Mouse (Mus musculus): ENCODE data around the gene Ptprt. TPM values are rescaled to one million over a fixed set of nuclear protein-coding genes. Genes with fewer than 3 reads are reported as not detected.

The Ptprt gene
- total RNA-seq, 2 experiments from 2014 or later, result not detected

- ATAC-seq (replicated peaks; ENCODE audit: poor library complexity, severe bottlenecking), result no peak
Observed at GRCm38 (mm10) chr2:162426114-162426513, 234.8 kb downstream of the Ptprt start.

- no peak for ATAC-seq (replicated peaks; ENCODE audit: poor library complexity, severe bottlenecking)
Observed at GRCm38 (mm10) chr2:162418181-162418580, 242.8 kb downstream of the Ptprt start.

- ATAC-seq (replicated peaks; ENCODE audit: poor library complexity, severe bottlenecking), result no peak
Observed at GRCm38 (mm10) chr2:162413073-162413812, 247.7 kb downstream of the Ptprt start.

DNA sequence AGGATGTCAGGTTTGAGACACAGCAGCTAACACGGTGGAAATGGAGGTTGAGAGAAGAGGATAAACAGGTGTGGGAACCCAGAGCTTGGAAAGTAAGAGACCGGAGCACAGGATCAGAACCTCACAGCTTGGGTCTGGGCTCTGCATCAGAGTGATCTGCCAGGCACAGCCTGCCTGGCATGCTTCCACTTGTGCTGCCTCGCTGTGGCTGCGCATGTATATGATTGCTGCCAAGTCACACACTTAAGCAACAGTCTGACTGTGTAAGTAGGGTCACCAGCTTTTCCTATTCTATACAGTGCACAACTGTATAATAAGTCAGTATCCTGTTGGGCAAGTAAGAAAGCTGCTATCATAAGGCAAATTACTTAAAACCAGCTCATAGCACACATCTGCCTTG is 249.9 kb downstream of the Ptprt start:
- ATAC-seq (replicated peaks; ENCODE audit: poor library complexity, severe bottlenecking), result no peak

- no peak for ATAC-seq (replicated peaks; ENCODE audit: poor library complexity, severe bottlenecking)
Observed at GRCm38 (mm10) chr2:162409245-162409644, 251.7 kb downstream of the Ptprt start.

- ATAC-seq (replicated peaks; ENCODE audit: poor library complexity, severe bottlenecking), result no peak
Observed at GRCm38 (mm10) chr2:162401316-162402100, 259.4 kb downstream of the Ptprt start.

- no peak for ATAC-seq (replicated peaks; ENCODE audit: poor library complexity, severe bottlenecking)
Observed at GRCm38 (mm10) chr2:162394601-162395000, 266.3 kb downstream of the Ptprt start.

GRCm38 (mm10) chr2:162391834-162392233 is 269.1 kb downstream of the Ptprt start:
- ATAC-seq (replicated peaks; ENCODE audit: poor library complexity, severe bottlenecking), result no peak

DNA sequence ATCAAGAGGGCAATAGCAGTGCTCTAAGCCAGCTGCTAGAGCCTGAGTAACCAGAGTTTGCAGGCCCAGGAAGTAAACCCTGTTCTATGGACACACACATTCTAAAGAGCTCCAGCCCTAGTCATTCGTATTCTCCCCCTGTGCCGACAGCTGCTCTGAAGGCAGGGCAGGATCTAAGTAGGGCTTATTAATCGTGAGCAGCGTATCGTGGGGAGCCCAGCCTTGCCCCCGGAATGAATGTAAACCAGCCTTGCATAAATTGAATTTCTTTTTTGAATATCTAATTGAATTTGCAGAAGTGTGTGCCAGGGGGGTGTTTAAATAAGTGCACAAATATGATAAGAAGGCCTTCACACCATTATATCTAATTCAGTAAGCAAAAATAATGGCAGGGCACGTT is 283.6 kb downstream of the Ptprt start:
- ATAC-seq (replicated peaks; ENCODE audit: poor library complexity, severe bottlenecking), result no peak

DNA sequence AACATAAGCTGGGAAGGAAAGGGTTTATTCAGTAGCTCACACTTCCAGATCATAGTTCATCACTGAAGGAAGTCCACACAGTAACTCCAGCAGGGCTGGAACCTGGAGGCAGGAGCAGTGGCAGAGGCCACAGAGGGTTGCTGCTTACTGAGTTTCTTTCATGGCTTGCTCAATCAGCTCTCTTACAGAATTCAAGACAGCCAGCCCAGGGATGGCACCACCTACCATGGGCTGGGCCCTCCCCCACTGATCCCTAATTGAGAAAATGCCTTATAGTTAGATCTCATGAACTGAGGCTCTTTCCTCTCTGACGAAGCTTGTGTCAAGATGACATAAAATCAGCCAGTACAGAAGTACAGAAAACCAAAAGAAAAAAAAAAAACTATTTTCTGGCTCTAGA is 311.9 kb downstream of the Ptprt start:
- no peak for ATAC-seq (replicated peaks; ENCODE audit: poor library complexity, severe bottlenecking)

GRCm38 (mm10) chr2:162341846-162342245 is 319.1 kb downstream of the Ptprt start:
- ATAC-seq (replicated peaks; ENCODE audit: poor library complexity, severe bottlenecking), result no peak

- no peak for ATAC-seq (replicated peaks; ENCODE audit: poor library complexity, severe bottlenecking)
Observed at GRCm38 (mm10) chr2:162340231-162340630, 320.7 kb downstream of the Ptprt start.

- no peak for ATAC-seq (replicated peaks; ENCODE audit: poor library complexity, severe bottlenecking)
Observed at GRCm38 (mm10) chr2:162332066-162332683, 328.8 kb downstream of the Ptprt start.

DNA sequence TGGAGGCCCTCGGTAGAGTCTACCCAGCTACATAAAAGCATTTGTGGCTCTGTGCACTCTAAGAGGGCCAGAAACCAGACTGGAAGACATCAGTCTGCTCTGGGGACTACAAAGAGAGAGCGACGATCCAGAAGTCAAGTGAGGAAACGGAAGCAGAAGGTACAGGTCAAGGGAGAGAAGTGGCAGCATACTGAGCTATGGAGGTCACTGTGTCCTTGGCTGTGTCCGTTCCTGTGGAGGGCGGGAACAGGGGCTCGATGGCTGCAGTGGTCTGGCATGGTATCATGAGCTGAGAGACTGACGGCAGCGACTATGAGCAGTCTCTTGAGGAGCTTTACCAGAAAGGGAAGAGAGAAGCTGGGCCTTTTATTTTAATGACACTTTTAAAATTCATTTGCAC is 331.5 kb downstream of the Ptprt start:
- no peak for ATAC-seq (replicated peaks; ENCODE audit: poor library complexity, severe bottlenecking)

- ATAC-seq (replicated peaks; ENCODE audit: poor library complexity, severe bottlenecking), result no peak
Observed at GRCm38 (mm10) chr2:162322411-162322810, 338.5 kb downstream of the Ptprt start.

- no peak for ATAC-seq (replicated peaks; ENCODE audit: poor library complexity, severe bottlenecking)
Observed at GRCm38 (mm10) chr2:162307996-162308395, 353.0 kb downstream of the Ptprt start.

DNA sequence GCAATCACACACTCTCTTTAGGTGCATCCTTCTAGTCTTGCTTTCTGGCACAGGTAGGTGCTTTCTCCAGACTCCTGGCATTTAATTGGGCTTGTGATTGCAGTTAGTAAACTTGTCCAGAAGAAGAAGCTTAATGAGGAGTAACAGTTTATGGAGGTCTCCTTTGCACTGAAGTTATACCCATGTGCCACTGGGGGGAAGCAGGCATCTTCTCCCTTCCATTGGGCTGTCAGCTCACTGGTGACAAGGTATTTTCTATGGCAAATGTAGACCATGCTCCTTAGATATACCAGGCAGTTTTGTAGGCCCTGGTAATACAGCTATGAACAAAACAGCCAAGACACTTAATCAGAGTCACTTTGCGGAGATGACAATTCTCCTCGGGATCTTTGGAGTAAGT is 366.9 kb downstream of the Ptprt start:
- ATAC-seq (replicated peaks; ENCODE audit: poor library complexity, severe bottlenecking), result no peak

GRCm38 (mm10) chr2:162282606-162283005 is 378.3 kb downstream of the Ptprt start:
- ATAC-seq (replicated peaks; ENCODE audit: poor library complexity, severe bottlenecking), result no peak

DNA sequence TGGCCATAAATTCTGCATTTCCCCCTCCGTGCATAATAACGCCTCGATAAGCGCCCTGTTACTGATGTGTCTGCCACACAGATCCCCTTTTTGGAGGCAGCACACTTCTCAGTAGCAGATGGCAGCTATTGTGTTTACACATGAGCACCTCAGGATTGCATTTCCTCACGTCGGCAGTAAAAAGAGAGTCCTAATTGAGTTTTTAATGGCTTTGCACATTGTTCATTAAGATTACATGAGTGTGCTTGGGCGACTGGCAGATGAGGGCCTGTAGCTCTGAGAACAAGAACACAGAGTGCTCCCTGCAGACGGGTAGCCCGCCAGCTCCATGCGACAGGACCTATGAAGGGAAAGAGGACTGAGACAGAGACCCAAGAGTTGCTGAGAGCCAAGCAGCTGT is 378.8 kb downstream of the Ptprt start:
- no peak for ATAC-seq (replicated peaks; ENCODE audit: poor library complexity, severe bottlenecking)

DNA sequence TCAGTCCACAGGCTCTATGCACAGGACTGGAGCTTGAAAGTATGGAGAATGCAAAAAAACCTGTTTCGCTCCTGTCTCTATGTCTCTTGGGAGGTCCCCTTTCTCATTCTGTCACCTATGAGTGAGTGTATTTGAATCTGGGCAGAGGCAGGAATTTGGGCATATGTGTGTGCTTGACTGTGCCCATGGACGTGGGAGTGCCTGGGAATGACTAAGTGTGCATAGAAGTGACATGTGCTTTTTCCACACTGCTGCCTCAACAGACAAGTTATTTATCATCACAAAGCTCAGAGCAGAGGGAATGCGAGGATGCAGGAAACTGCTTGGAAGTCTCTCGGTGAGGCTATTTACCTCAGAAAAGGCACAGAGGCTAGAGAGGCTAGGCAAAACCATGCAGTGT is 387.1 kb downstream of the Ptprt start:
- no peak for ATAC-seq (replicated peaks; ENCODE audit: poor library complexity, severe bottlenecking)

DNA sequence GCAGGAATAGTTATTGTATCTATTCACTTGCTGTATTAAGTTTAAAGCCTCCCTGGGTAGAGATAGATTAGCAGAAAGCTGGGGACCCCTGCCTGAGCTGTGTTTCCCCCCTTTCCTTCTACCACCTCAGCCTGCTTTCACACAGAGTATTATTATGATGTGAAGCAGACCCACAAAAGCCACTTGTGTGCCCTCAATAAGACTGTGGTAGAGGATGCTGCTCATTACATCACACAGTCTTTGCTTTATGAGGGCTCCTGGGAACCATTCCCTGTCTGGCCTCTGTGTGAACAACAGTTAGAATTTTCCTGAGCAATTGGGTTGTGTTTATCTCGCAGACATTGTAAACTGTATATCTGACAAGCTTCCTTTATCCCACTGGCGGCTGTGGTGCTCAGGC is 409.7 kb downstream of the Ptprt start:
- no peak for ATAC-seq (replicated peaks; ENCODE audit: poor library complexity, severe bottlenecking)
